Mouse (Mus musculus) kidney, adult 2 months (tissue): Measurements from ENCODE around the gene Selenoh.

Experiments used
- CTCF ChIP-seq: fragments of 200-500 bp; conservative IDR thresholded peaks from 2 replicates; pipeline ENCODE4 v1.5.1; 2011; ENCODE audit warnings: low read depth, mild to moderate bottlenecking, control low read depth, low read length, moderate library complexity, mixed read lengths; ENCODE audit not compliant: insufficient read depth, insufficient read length
- POLR2A ChIP-seq: fragments of 200-500 bp; IDR thresholded peaks from one replicate; pipeline ENCODE4 v1.6.1; 2011; ENCODE audit warnings: low read depth, low read length, control low read depth

DNA sequence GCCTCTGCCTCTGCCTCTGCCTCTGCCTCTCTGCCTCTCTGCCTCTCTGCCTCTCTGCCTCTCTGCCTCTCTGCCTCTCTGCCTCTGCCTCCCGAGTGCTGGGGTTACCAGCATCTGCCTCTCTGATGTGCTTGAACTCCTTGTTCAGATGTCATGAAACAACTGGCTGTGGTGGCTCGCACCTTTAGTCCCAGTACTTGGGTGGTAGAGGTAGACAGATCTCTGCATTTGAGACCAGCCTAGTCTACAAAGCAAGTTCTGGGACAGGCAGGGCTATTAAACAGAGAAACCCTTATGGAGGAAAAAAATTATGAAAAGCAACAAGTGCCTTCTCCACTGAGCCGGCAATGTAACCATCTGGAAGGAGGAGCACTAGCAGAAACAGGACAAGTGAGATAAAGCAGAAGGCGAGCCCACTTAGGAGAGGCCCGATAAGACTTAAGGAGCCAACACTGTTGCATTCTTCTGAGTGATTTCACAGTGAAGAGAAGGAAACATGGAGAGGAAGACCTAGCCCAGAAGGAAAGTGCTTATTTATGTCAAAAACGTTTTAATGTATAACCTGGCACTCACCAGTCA is 12.1 kb upstream of the Selenoh start:
- TF ChIP-seq CTCF (no peak), POLR2A (no peak)
